Mouse (Mus musculus): Measurements from ENCODE around the gene Khdrbs2.

Khdrbs2 gene

GRCm38 (mm10) chr1:32172506-32173239, at the start of gene Khdrbs2:
Gene Khdrbs2 (plus strand): TSS chr1:32172714.
- in situ Hi-C loops (cut with MboI, MseI) = no loop called here

- in situ Hi-C loops (cut with MboI, MseI) = no loop called here
Observed at GRCm38 (mm10) chr1:32174566-32174965, 2.1 kb downstream of the Khdrbs2 start.

- in situ Hi-C loops (cut with MboI, MseI) = no loop called here
Observed at GRCm38 (mm10) chr1:32199664-32200260, 27.2 kb downstream of the Khdrbs2 start.

GRCm38 (mm10) chr1:32248443-32248842, 75.9 kb downstream of the Khdrbs2 start:
- in situ Hi-C loops (cut with MboI, MseI) = no loop called here

- in situ Hi-C loops (cut with MboI, MseI) = no loop called here
Observed at GRCm38 (mm10) chr1:32249602-32250001, 77.1 kb downstream of the Khdrbs2 start.

GRCm38 (mm10) chr1:32250337-32250736, 77.8 kb downstream of the Khdrbs2 start:
- in situ Hi-C loops (cut with MboI, MseI) = no loop called here

- in situ Hi-C loops (cut with MboI, MseI) = no loop called here
Observed at GRCm38 (mm10) chr1:32258942-32259341, 86.4 kb downstream of the Khdrbs2 start.

GRCm38 (mm10) chr1:32270519-32270918, 98.0 kb downstream of the Khdrbs2 start:
- in situ Hi-C loops (cut with MboI, MseI) = no loop called here

- in situ Hi-C loops (cut with MboI, MseI) = no loop called here
Observed at GRCm38 (mm10) chr1:32294702-32295101, 122.2 kb downstream of the Khdrbs2 start.

GRCm38 (mm10) chr1:32301391-32301790, 128.9 kb downstream of the Khdrbs2 start:
- in situ Hi-C loops (cut with MboI, MseI) = no loop called here

GRCm38 (mm10) chr1:32309074-32309473, 136.6 kb downstream of the Khdrbs2 start:
- in situ Hi-C loops (cut with MboI, MseI) = no loop called here

GRCm38 (mm10) chr1:32309637-32310036, 137.1 kb downstream of the Khdrbs2 start:
- in situ Hi-C loops (cut with MboI, MseI) = no loop called here

GRCm38 (mm10) chr1:32339108-32339507, 166.6 kb downstream of the Khdrbs2 start:
- in situ Hi-C loops (cut with MboI, MseI) = no loop called here

GRCm38 (mm10) chr1:32347538-32347937, 175.0 kb downstream of the Khdrbs2 start:
- in situ Hi-C loops (cut with MboI, MseI) = no loop called here

- in situ Hi-C loops (cut with MboI, MseI) = no loop called here
Observed at GRCm38 (mm10) chr1:32352076-32352475, 179.6 kb downstream of the Khdrbs2 start.

GRCm38 (mm10) chr1:32363539-32363938, 191.0 kb downstream of the Khdrbs2 start:
- in situ Hi-C loops (cut with MboI, MseI) = no loop called here

- in situ Hi-C loops (cut with MboI, MseI) = no loop called here
Observed at GRCm38 (mm10) chr1:32397553-32397952, 225.0 kb downstream of the Khdrbs2 start.

GRCm38 (mm10) chr1:32407651-32408050, 235.1 kb downstream of the Khdrbs2 start:
- in situ Hi-C loops (cut with MboI, MseI) = loop anchor here (25.0 kb wide), 1 partner anchor 420 kb away; no protein-coding TSS in a partner anchor

GRCm38 (mm10) chr1:32428410-32428809, 255.9 kb downstream of the Khdrbs2 start:
- in situ Hi-C loops (cut with MboI, MseI) = no loop called here

- in situ Hi-C loops (cut with MboI, MseI) = no loop called here
Observed at GRCm38 (mm10) chr1:32429493-32429892, 257.0 kb downstream of the Khdrbs2 start.

- in situ Hi-C loops (cut with MboI, MseI) = no loop called here
Observed at GRCm38 (mm10) chr1:32430516-32430915, 258.0 kb downstream of the Khdrbs2 start.

- in situ Hi-C loops (cut with MboI, MseI) = no loop called here
Observed at GRCm38 (mm10) chr1:32433118-32433517, 260.6 kb downstream of the Khdrbs2 start.

GRCm38 (mm10) chr1:32443927-32444326, 271.4 kb downstream of the Khdrbs2 start:
- in situ Hi-C loops (cut with MboI, MseI) = no loop called here
